Mouse (Mus musculus) left cerebral cortex, adult 18-20 months (tissue): ENCODE data around the gene Phgdh. TPM values are rescaled to one million over a fixed set of nuclear protein-coding genes. Genes with fewer than 3 reads are reported as not detected.
A peak's percentile ranks its signal among the peaks of the same experiment; 100 is the strongest.

Experiments used
- DNase-seq, 2 experiments: peaks; one replicate each; pipeline ENCODE4 v3.0.0; 2021 to 2022; ENCODE audit warnings: low spot score in 2 of 2, mixed read lengths in 1 of 2
- long read RNA-seq, 2 experiments: library from polyadenylated mRNA; stranded (forward); transcript quantifications; one replicate each; pipeline ENCODE4 v2.0.0; 2021
- total RNA-seq, 2 experiments: library from RNA; stranded (reverse); gene quantifications; 2 replicates each; pipeline ENCODE4 v1.2.3; 2021

Phgdh gene
- 10 to 100 TPM; 48.5 to 56.6 TPM for total RNA-seq
- long read RNA-seq, experiment 1, transcript Phgdh-201 (12 exons, 1,893 nt), result major isoform, 79 of 85 reads
- long read RNA-seq, experiment 1, partial matches to known transcripts, result 4 of 85 reads
- long read RNA-seq, experiment 1, other reads (novel, unspliced or antisense), result 2 of 85 reads
- long read RNA-seq, experiment 2, transcript Phgdh-201 (12 exons, 1,893 nt), result major isoform, 66 of 69 reads
- long read RNA-seq, experiment 2, partial matches to known transcripts, result 3 of 69 reads
- long read RNA-seq, experiment 2, other reads (novel, unspliced or antisense), result 0 of 69 reads

DNA sequence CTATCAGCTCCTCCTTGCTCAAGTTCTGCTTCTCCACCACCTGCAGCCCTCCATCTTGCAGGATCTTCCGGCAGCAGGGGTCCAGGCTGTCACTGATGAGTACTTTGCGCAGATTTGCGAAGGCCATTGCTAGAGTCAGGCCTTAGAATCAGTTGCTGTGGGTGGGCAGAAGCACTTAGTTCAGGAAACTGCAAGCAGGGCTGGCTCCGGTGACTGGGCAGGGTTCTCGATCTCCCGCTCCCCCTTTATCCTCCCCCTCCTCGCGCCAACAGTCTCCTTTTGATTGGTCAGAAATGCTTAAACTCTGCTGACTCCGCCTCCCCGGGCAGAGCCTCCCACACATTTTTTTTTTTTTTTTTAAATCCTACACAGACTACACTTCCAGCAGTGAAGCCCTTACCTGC, at the start of gene Phgdh:
TSS of gene Phgdh (minus strand) at position 285 of the 404 bp plus-strand sequence.
- peak; percentile 25 to 28 for DNase-seq

DNA sequence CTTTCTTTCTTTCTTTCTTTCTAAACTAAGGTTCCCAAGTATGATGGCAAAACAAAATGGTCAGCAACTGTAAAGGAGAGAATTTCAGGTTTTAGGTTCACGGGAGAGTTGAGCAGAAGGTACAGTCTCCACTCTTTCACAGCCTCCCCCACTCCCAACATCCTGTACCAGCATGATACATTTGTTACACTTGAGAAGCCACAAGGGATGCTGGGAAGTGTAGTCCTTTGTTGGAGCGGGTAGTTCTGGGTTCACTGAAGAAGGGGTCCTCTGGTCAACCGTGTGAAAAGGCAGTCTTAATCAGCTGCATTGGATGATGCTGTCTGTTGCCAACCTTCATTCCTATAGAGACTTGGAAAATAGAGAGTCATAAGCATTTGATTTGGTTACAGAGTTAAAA, 49.5 kb upstream of the Phgdh start:
- no peak for DNase-seq

DNA sequence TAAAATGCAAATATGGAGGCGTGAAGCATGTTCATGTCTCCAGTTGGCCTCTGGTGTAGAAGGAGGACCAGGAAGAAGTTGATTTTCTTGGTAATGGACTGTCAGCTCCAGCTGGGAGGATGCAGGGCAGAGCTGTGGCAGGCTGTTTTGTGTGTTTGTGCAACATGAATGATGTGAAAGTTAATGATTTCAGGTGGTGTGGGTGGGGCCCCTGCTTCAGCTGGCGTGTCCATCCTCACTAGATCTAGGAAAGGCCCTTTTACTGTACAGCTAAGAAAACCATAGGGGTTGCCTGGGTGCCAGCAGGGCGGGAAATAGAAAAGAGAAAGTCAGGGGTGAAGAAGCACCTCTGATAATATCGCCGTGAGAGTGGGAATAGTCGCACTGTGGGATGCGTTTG, 48.0 kb upstream of the Phgdh start:
- DNase-seq, result no peak

DNA sequence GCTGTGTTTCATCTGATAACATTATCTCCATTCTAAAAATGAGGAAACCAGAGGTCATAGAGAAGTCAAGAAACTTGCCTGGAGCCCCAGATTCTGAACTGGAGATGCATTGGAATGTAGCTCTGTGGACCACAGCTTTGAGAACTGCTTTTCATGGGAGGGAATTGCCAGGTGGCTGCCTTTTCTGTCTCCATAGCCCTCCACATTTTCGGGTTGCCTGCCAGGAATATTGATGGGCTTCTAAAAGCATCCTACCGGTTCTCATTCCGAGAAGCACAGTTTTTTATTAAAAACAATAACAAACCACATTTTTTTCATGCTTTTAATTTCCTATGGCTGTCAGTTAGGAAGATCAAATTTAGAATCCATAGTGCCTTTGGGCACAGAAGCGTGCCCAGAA, 47.3 kb upstream of the Phgdh start:
- DNase-seq, result no peak

DNA sequence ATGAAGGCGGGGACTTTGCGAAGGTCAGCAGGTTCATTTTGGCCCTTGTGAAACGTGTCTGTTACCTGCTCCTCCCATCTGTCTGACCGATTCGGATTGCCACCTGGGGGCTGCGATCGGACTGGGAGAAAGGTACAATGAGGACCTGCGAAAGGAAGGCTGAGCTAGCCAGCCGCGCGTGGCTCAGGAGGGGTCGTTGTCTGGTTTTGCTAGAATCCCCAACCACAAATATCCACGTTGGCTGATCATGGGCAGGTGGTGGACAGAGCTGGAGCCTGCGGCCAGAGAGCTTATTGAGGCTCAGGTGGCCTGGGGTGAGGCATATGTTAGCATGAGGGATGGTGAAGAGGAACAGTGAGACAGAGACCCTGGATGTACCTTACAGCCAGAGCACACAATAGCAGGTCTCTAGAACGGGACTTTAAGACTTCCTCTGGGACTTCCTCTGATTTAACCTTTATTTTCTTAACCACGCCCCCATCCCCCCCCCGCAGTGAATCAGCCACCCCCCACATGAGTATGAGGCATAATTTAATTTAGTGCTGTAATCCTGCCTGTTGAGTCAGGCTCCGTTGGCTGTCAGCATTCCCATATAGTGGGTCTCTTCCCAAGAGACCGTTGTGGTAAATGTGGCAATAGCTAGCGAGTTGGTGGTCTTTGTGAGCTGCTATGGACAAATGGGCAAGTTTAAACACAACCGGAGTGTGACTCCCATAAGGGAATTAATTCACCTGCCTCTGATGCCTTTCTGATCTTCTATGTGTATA, 43.4 kb upstream of the Phgdh start:
- no peak for DNase-seq

DNA sequence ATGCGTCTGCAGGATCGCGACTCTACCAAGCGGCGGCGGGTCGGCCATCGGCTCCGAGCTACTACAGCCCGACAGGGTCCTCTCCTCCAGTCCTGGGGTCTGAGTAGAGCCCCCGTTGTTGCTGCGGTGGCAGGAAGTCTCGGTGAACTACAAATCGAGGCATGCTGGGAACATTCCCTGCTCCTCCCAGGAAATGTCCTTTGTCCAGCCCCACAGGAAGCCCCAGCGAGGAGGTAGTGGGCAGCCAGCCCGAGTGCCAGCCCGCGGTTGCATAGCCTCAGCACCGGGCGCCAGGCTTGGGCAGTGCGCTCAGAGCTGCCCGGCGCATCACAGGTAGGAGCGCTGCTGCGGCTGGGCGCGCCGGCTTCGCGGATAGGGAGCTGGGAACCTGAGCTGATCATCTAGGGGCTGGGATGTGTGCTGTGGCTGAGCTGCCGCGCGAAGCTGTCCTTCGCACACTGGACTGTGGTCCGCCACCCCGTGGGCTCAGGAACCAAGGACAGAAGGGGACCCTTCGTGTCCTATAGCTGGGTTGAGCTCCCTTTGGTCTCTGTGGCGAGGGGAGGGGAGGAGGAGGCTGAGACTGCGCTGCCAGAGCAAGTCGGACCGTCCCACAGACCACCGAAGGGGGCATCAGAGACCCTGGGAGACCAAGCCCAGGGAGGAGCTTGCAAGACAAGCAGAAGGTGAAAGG, 42.6 kb upstream of the Phgdh start, which contains the start of gene Zfp697:
TSS of gene Zfp697 (plus strand) at position 216 of the 694 bp plus-strand sequence.
- peak; percentile 79 to 83 for DNase-seq

DNA sequence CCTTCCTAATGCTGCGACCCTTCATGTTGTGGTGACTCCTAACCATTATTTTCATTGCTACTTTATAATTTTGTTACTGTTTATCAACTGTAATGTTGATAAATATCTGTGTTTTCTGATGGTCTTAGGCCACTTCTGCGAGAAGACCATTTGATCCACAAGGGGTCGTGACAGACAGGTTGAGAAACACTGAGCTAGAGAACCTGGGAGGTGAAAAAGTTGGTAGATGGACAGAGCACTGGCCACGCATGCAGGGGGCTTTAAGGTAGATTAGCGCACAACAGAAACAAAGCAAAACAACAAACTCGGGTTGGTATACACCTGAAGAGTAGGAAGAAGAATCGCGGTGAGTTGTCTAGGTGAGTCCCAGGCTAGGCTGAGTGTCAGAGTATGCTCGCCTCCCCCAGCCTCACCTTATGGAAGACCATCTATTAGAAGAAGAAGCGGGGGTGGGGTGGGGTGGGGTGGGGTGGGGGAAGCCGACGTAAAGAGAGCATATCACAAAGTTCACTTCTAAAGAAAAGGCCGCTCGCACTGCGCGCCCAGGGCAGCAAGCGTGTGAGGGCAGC, 42.0 kb upstream of the Phgdh start:
- no peak for DNase-seq

DNA sequence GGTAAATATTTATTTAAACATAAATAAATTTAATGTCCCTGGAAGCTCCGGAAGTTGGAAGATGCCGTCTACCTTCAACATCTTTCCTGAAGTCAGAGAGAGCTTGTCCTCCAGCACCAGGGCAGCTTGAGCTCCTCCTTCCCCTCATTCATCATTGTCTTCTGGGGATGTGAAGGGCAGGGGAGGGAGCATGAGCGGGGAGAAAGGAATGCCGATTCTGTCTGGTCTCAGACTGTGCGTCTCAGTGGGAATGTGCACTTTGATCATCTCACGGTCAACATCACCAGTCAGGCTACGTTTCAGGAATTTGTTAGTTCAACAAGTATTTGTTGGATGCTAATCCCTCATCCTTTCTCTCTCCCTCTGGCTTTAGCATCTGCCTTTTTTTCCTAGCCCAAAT, 39.4 kb upstream of the Phgdh start:
- DNase-seq, result no peak

DNA sequence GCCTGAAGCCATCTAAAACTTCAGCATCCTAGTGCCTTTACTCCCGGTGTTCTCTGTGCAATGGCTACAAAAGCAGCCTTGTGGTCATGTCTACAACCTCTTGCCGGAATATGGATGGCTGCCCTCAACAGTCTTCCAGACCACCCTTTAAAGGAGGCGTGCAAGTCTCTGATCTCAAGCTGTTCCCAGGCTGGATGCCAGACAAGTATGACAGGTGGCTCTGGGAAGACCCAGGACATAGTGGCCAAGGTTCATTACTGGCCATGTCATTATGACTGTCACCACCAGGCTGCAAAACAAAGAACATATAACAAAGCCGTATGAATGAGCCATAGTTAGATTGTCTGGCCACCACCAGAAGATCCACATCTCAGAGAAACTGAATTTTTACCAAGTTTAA, 38.5 kb upstream of the Phgdh start:
- no peak for DNase-seq

DNA sequence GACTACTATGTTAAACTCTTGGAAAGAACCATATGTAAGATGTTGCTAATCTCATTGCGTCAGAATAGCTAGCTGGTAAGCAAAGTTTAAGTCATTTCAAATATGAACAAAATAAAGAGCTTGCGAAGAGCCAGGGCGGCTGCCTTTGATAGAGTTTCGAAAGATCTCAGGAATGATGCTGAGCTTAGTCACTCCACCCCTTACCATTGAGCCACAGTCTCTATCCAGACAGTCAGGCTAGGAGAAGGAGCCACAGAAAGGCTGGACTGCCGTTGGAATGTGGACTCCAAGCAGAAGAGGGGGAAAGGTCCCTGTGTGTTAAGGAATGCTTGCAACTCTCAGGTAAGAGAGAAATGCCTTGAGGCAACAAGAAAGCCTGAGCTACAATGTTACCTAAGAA, 35.2 kb upstream of the Phgdh start:
- DNase-seq, result no peak

DNA sequence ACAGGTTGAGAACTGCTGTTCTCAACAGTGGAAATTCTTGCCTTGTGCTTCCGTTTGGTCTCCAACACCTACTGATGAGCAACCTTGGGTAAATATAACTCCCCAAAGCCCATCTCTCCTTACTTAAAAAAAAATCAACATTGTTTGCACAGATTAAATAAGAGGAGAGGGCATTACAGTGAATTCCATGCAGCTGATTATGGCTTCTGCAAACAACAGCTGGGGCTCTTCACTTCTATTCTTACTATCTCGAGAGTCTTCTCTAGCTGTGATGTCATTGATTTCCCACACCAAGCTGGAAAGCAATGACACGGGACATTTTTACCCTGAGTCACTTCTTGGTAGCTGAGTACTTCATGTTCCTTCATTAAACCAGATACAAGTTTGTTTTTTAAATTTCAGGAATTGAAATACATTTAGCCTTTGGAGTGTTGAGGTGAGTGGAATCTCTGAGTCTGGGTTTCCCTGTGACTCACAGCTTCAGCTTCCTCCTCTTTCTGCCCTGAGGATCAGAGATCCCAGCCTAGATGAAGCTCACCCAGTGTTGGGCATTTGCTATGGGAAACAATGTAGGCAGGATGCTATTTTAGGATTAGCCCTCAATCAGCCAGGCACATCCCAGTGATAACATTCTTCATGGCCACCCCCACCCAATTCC, 34.4 kb upstream of the Phgdh start:
- no peak for DNase-seq

DNA sequence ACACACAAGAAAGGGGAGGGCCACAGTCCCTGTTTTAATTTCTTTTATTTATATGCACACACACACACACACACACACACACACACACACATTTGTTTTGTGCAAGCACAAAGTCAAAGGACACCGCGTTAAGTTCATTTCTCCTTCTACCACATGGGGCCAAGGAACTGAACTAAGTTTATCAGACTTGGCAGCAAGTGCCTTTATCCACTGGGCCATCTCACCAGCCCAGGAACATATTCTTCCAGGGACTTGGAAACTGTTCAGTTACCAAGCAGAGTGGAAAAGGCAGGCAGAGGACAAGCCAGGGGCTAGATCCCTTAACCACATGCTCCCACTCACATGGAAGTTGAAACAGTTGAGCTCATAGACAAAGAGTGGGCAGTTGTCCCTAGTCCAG, 29.0 kb upstream of the Phgdh start:
- DNase-seq, result no peak

DNA sequence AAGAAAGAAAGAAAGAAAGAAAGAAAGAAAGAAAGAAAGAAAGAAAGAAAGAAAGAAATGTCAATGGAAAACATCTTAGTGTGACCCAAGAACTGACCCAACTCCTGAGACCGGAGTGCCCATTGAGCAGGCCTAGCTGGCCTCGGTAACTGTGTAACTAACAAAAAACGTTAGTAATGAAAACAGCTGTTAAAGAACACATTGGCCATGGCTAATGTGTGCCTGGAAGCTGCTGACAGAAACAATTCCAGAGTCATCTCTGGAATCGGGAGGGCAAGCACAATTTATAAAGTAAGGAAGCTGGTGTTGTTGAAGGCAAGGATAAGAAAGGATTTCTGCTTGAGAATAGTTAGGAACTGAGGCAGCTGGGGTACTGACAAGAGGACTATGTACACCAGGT, 28.5 kb upstream of the Phgdh start:
- DNase-seq, result no peak

DNA sequence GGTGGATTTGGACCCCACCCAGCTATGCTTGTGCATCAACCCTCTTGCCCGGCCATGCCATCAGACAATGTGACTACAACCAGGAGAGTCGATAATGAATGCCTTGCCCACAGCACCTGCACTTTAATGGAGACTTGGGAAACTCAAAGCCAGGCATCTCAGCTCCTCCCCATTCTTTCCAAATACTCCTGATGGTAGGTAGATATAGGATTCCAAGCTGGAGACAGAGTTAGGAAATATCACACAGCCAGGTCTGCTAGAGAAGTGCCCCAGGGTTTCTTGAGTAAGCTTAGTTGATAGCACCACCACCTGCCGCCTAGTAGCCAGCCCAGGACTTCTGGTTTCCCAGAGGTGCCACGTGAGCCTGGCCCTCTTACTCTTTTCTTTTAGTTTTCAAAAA, 27.0 kb upstream of the Phgdh start:
- no peak for DNase-seq

DNA sequence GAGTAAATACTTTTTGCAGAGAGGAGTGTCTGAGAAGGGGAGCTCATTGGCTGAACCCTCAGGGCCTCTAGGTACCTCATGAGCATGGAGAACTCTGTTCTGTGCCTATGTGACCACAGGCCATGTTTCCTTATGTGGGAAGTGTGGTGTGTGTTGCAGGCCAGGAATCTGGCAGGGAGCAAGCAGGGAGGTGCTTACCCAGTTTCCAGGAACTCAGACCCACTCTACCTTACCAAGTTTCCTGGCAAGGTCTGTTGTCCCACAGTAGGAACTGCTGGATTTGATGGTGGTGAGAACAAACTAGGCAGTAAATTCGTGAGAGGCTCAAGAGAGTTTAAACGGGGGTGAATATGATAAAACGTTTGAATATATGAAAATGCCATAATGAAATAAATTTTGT, 26.3 kb upstream of the Phgdh start:
- DNase-seq, result no peak

DNA sequence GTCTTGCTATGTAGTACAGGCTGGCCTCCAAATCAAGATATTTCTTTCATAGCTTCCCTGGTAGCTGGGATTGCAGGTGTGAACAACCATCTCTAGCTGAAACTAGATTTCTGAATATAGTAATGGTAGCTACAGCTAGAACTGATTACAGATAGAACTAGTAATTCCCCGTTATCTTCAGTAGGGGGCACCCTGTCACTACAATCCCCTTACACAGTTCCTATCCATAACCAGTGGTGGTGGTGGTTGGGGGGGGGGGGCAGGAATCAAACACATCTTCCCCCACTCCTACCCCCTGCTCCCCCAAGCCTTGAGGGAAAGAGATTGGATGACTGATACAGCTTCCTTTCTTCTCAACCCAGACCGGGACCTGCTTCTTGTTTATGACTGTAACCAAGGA, 23.0 kb upstream of the Phgdh start:
- peak; percentile 22 to 39 for DNase-seq

DNA sequence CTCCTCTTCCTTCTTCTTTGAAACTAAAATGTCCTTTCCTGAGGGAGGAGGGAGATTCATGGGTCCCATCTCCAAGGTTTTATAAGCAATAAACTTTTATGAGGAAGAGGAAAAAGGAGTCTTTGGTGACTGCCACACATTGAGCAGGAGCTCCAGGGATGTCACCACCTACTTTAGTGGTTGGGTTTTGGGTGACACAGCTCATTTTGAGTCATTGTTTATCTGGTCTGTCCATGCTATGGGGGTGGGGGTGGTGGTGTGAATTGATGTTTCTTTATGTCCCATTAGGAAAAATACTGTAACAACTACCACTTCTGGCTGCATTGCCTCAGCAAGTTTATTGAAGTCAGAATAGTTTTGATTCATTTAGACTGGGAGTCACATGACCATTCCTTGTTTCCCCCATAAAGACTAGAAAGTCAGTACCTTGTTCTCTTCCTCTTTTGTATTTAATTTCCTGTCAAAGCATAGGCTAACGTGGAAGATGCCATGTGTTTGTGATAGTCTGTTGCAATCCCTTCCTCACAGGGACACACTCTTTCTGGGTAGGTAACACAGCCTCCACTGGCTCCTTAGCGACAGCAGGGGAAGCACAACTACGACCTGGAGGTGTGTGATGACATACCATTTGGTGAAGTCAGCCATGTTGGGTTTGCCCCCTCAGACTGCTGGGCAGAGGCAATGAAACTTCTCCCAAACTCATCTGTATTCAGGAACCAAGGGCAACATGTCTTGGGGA, 17.0 kb upstream of the Phgdh start:
- no peak for DNase-seq

DNA sequence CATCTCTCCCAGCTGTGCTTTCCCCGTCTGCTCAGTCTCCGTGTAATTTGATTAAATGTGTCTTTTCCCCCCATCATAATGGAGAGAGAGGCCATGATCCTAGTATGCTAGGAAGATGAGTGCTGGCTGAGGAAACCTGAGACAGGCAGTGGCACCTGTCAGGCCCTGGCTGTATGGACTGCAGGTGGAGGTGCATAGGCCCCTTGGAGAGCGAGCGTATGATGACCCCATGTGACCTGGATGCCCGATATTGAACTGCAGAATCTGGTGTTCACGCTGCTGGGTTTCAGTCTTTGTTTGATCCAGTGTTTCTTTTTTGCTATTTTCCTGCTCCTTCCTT, 16.2 kb upstream of the Phgdh start:
- DNase-seq, result no peak

DNA sequence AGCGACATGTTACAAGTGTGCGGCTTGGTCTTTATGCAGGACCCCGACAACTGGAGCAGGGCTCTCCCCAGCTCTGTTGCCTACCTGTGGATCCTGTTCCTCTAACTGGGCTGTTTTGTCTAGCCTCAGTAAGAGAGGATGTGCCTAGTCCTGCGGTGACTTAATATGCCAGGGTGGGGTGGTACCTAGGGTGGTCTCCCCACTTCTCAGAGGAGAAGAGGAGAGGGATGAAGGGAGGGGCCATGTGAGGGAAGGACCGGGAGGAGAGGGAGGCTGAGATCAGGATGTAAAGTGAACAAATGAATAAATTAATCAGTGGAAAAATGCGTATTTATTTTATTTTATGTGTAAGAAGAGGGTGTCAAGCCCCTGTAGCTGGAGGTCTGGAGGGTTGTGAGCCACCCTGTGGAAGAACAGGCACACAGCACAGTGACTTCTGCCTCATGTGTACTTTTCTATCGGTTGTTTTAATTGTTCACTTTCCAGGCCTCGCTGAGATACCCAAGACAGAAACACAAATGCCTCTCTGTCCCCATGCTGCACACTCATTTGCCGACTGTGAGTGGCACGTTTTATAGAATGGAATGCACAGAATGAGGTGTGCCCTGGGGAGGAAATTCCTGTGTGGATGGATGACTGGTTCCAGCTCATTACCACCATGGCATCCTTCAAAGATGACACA, 15.7 kb upstream of the Phgdh start:
- no peak for DNase-seq

DNA sequence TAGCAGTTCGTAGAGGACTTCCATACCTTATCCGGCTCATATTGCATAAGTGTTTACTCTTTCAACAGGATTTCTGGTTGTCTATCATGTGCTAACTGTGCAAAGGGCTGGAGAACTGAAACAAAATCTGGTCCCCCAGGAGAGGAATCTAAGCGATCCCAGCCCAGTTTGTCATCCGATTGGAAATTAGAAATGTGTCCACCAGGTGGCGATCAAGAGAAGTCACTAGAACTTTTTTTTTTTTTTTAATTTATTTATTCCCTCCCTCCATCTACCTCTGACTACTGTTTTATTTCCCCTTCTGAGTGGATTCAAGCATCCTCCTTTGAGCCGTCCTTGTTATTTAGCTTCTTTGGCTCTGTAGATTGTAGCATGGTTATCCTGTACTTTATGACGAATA, 14.1 kb upstream of the Phgdh start:
- peak; percentile 65 to 78 for DNase-seq
